Mouse (Mus musculus): ENCODE measurements around the gene Atp6ap1.

The Atp6ap1 gene

GRCm38 (mm10) chrX:74296538-74297448 lies at the start of gene Atp6ap1:
Gene Atp6ap1 (plus strand): TSS chrX:74297097.
- in situ Hi-C loops (cut with MboI, MseI) = no loop called here

GRCm38 (mm10) chrX:74248651-74249050 lies 48.2 kb upstream of the Atp6ap1 start:
- in situ Hi-C loops (cut with MboI, MseI) = no loop called here

GRCm38 (mm10) chrX:74249615-74250014 lies 47.3 kb upstream of the Atp6ap1 start, which contains the start of gene Flna:
Gene Flna (minus strand): TSS chrX:74249820.
- in situ Hi-C loops (cut with MboI, MseI) = no loop called here

- in situ Hi-C loops (cut with MboI, MseI) = no loop called here
Measured at GRCm38 (mm10) chrX:74254153-74254887, 42.6 kb upstream of the Atp6ap1 start, which contains the start of gene Emd. Gene Emd (plus strand): TSS chrX:74254687.

GRCm38 (mm10) chrX:74254888-74255565 lies 41.9 kb upstream of the Atp6ap1 start:
- in situ Hi-C loops (cut with MboI, MseI) = no loop called here

GRCm38 (mm10) chrX:74257746-74258145 lies 39.2 kb upstream of the Atp6ap1 start:
- in situ Hi-C loops (cut with MboI, MseI) = no loop called here

- in situ Hi-C loops (cut with MboI, MseI) = loop anchor here (5.0 to 10.0 kb wide), 2 partner anchors 47 to 1355 kb away; partner anchors contain the start of genes Cetn2 and Nsdhl
Measured at GRCm38 (mm10) chrX:74269736-74270061, 27.2 kb upstream of the Atp6ap1 start.

GRCm38 (mm10) chrX:74270062-74270901 lies 26.6 kb upstream of the Atp6ap1 start, which contains the start of gene Rpl10:
Gene Rpl10 (plus strand): TSS chrX:74270812.
- in situ Hi-C loops (cut with MboI, MseI) = loop anchor here (10.0 kb wide), 1 partner anchor 1355 kb away; the partner anchor contains the start of genes Cetn2 and Nsdhl

GRCm38 (mm10) chrX:74270902-74271551 lies 25.9 kb upstream of the Atp6ap1 start:
- in situ Hi-C loops (cut with MboI, MseI) = loop anchor here (10.0 kb wide), 1 partner anchor 1356 kb away; the partner anchor contains the start of genes Cetn2 and Nsdhl

GRCm38 (mm10) chrX:74273422-74274322 lies 23.2 kb upstream of the Atp6ap1 start:
- in situ Hi-C loops (cut with MboI, MseI) = loop anchor here (10.0 kb wide), 1 partner anchor 1359 kb away; the partner anchor contains the start of genes Cetn2 and Nsdhl

- in situ Hi-C loops (cut with MboI, MseI) = loop anchor here (10.0 kb wide), 1 partner anchor 1363 kb away; the partner anchor contains the start of genes Cetn2 and Nsdhl
Measured at GRCm38 (mm10) chrX:74277916-74278315, 19.0 kb upstream of the Atp6ap1 start.

GRCm38 (mm10) chrX:74281041-74281731 lies 15.7 kb upstream of the Atp6ap1 start:
- in situ Hi-C loops (cut with MboI, MseI) = no loop called here

GRCm38 (mm10) chrX:74281732-74282394 lies 15.0 kb upstream of the Atp6ap1 start, which contains the start of the genes Taz and Dnase1l1:
Gene Taz (plus strand): TSS chrX:74281912.
Gene Dnase1l1 (minus strand): TSS chrX:74282337.
- in situ Hi-C loops (cut with MboI, MseI) = no loop called here

- in situ Hi-C loops (cut with MboI, MseI) = no loop called here
Measured at GRCm38 (mm10) chrX:74282395-74283091, 14.4 kb upstream of the Atp6ap1 start.

- in situ Hi-C loops (cut with MboI, MseI) = no loop called here
Measured at GRCm38 (mm10) chrX:74283092-74283437, 13.8 kb upstream of the Atp6ap1 start.

GRCm38 (mm10) chrX:74293431-74293830 lies 3.5 kb upstream of the Atp6ap1 start:
- in situ Hi-C loops (cut with MboI, MseI) = no loop called here

GRCm38 (mm10) chrX:74298348-74298747 lies 1.5 kb downstream of the Atp6ap1 start:
- in situ Hi-C loops (cut with MboI, MseI) = no loop called here
